Mouse (Mus musculus) small intestine, adult 2 months (tissue): ENCODE data around the gene Tyrobp. TPM values are rescaled to one million over a fixed set of nuclear protein-coding genes. Genes with fewer than 3 reads are reported as not detected.

Experiments
- H3K27ac ChIP-seq: fragments of 200-500 bp; 2 replicates; pipeline ENCODE4 v1.5.1; 2012; ENCODE audit warnings: low read depth, low read length, control low read depth, inconsistent platforms; ENCODE audit not compliant: insufficient read depth
- H3K27me3 ChIP-seq: fragments of 200-500 bp; 2 replicates; pipeline ENCODE4 v1.6.1; 2012; ENCODE audit warnings: mild to moderate bottlenecking, moderate library complexity, low read length, inconsistent platforms; ENCODE audit not compliant: control insufficient read depth, insufficient read depth
- H3K36me3 ChIP-seq: fragments of 200-500 bp; 2 replicates; pipeline ENCODE4 v1.6.1; 2012; ENCODE audit warnings: mild to moderate bottlenecking, low read length, control low read depth, inconsistent platforms; ENCODE audit not compliant: control insufficient read depth, insufficient read depth
- H3K4me1 ChIP-seq: fragments of 200-500 bp; 2 replicates; pipeline ENCODE4 v1.6.1; 2012; ENCODE audit warnings: low read length, inconsistent platforms, mixed read lengths; ENCODE audit not compliant: control insufficient read depth, insufficient read depth, insufficient read length
- H3K4me3 ChIP-seq: fragments of 200-500 bp; 2 replicates; pipeline ENCODE4 v1.5.1; 2012; ENCODE audit warnings: low read depth, mild to moderate bottlenecking, control low read depth, inconsistent platforms, low read length, moderate library complexity
- CTCF ChIP-seq: fragments of 200-500 bp; IDR thresholded peaks from 2 replicates; pipeline ENCODE4 v1.5.1; 2012; ENCODE audit warnings: low read depth, mild to moderate bottlenecking, control low read depth, inconsistent platforms, low read length, moderate library complexity, mixed read lengths; ENCODE audit not compliant: insufficient replicate concordance, insufficient read length; ENCODE audit errors: extremely low read depth
- POLR2A ChIP-seq: fragments of 200-500 bp; IDR thresholded peaks from 2 replicates; pipeline ENCODE4 v1.6.1; 2012; ENCODE audit warnings: low read depth, mild to moderate bottlenecking, control low read depth, inconsistent platforms, low read length, moderate library complexity
- WGBS: fragments of 180-500 bp; shearing (Covaris S2); methylation state at CpG from one replicate; pipeline ENCODE4 v1.1.7; 2018; 5-methylcytosine and 5-hydroxymethylcytosine counted together
- polyA plus RNA-seq: library from polyadenylated mRNA; depleted of rRNA; stranded (reverse); fragments of >200 nt; gene quantifications from 2 replicates; pipeline ENCODE4 v1.2.3, GENCODE M21; 2012; rRNA removed

Gene Tyrobp
- 101 and 135 TPM in 2 replicates for polyA plus RNA-seq

DNA sequence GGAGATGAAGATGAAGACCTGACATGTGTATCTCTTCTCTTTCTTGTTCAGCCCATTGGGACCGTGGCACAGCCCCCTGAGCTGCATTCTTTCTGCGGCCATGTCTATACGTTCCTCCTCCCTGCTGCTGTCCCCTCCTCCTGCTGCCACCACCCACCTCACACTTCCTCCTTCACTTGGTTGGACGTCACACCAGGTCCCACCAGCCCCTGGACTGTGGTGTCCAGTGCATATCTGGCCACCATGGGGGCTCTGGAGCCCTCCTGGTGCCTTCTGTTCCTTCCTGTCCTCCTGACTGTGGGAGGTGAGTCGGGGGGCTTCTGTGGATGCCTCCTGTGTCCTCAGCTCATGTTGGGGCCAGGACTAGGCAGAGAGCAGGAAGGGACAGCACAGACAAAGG, at the start of gene Tyrobp:
Gene Tyrobp (plus strand): TSS at position 165 of the 400 bp plus-strand sequence.
- WGBS = 49% methylated on average over 5 of the region's 5 CpGs
- H3K4me1 ChIP-seq = peaks cover 5% of the 10 kb centered on the region; the same call in 1 of the 2 replicates
- H3K4me3 ChIP-seq = peak within 1 kb of the TSS; percentile 57
- H3K36me3 ChIP-seq = no peaks in the 10 kb centered on the region
- peak within 1 kb of the TSS; percentile 82 for H3K27ac ChIP-seq
- no peaks in the 10 kb centered on the region for H3K27me3 ChIP-seq
- no peak for TF ChIP-seq CTCF
- TF ChIP-seq POLR2A = peak; percentile 32; the same call in 1 of the 2 replicates

DNA sequence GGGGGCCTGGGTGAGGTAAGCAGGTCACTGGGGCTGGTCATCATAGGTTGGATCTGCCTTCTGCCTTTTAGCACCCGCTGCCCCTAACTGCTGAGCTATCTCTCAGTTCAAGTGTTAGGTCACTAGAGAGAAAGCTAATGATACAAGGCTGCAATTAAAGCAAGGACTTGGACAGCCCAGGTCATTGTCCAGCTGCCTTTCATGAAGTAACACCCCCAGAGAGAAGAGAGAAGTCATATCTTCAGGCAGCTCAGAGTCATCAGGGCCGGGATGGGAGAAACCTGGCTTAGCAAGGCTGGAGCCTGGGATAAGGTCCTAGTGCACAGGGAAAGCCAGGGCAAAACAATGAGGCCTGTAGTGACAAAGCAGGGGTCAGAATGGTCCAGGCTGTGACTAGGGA, 46.1 kb upstream of the Tyrobp start:
- Histone ChIP-seq H3K36me3 (no peaks in the 10 kb centered on the region), H3K4me3 (no peak overlapping the region), H3K27me3 (no peaks in the 10 kb centered on the region), H3K27ac (no peak overlapping the region), H3K4me1 (no peaks in the 10 kb centered on the region; the same call in none of the 2 replicates)
- 69% methylated on average over 2 of the region's 2 CpGs for WGBS
- no peak for TF ChIP-seq CTCF
- TF ChIP-seq POLR2A = no peak

DNA sequence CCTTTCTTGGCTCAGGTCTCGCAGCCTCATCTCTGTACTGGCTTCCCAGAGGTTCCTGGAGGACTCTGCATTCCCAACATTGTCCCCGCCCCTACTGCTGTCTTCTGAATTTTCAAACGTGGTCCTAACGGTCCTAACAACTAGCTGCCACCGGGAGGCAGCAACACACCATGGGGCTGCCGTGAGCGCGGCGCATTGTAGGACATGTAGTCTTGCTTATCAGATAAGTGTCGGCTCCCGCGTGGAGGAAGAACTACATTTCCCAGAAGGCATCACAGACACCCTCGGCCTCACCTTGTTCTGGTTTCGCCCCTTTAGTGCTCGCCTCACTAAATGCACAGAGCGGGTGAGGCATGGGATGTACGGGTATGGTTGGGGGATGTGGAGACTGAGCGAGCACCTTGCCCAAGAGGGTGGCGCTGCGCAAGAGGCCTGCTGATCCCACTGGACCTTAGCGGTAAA, 40.0 kb upstream of the Tyrobp start:
- under 1% methylated on average over 21 of the region's 21 CpGs for WGBS
- Histone ChIP-seq H3K4me1 (peaks cover 12% of the 10 kb centered on the region; the same call in 1 of the 2 replicates), H3K27me3 (no peaks in the 10 kb centered on the region), H3K4me3 (peak overlapping the region; percentile 82), H3K36me3 (no peaks in the 10 kb centered on the region), H3K27ac (no peak overlapping the region)
- no peak for TF ChIP-seq POLR2A
- peak; percentile 96 for TF ChIP-seq CTCF

DNA sequence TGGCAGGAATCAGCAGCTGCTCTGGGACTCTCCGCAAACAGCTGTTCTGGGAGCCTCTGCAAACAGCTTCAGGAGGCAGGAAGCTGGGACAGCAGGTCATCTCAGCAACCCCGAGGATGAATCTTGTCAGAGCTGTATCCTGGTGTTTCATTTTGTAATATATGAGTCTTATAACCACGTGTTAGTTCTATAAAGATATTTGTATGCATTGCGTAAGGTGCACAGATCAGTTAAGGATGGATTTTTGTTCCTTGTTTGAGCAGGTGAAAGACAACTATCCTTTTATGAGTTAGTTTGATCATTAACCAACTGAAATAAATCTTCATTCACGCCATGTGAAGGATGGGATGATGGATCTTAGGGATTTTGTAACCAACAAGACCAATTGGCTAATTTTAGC, 33.5 kb upstream of the Tyrobp start:
- Histone ChIP-seq H3K36me3 (no peaks in the 10 kb centered on the region), H3K27ac (peak overlapping the region; percentile 39), H3K4me1 (peaks cover 12% of the 10 kb centered on the region; the same call in 1 of the 2 replicates), H3K4me3 (no peak overlapping the region), H3K27me3 (no peaks in the 10 kb centered on the region)
- no peak for TF ChIP-seq POLR2A
- no peak for TF ChIP-seq CTCF
- WGBS = 15% methylated on average over 5 of the region's 5 CpGs

DNA sequence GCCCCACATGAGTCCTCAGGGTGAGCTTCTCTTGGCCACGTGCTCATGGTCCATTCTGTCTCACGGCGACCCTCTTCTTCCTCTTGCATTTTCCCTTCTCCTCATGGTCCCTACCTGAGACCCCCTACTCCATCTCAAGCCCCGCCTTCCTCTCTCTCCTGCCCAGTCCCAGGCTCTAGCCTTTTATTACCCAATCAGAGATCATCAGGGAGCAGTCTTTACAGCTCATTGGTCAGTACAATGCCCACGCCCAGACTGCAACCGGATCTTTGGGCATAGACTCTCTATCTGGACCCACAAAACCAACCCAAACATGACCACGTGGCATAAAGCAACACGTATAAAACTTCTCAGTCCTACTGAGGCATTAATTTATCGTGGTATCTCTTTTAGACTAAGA, 29.5 kb upstream of the Tyrobp start:
- Histone ChIP-seq H3K4me3 (no peak overlapping the region), H3K36me3 (no peaks in the 10 kb centered on the region), H3K27me3 (no peaks in the 10 kb centered on the region), H3K27ac (no peak overlapping the region), H3K4me1 (no peaks in the 10 kb centered on the region; the same call in 1 of the 2 replicates)
- no peak for TF ChIP-seq CTCF
- TF ChIP-seq POLR2A = no peak
- 83% methylated on average over 9 of the region's 9 CpGs for WGBS

DNA sequence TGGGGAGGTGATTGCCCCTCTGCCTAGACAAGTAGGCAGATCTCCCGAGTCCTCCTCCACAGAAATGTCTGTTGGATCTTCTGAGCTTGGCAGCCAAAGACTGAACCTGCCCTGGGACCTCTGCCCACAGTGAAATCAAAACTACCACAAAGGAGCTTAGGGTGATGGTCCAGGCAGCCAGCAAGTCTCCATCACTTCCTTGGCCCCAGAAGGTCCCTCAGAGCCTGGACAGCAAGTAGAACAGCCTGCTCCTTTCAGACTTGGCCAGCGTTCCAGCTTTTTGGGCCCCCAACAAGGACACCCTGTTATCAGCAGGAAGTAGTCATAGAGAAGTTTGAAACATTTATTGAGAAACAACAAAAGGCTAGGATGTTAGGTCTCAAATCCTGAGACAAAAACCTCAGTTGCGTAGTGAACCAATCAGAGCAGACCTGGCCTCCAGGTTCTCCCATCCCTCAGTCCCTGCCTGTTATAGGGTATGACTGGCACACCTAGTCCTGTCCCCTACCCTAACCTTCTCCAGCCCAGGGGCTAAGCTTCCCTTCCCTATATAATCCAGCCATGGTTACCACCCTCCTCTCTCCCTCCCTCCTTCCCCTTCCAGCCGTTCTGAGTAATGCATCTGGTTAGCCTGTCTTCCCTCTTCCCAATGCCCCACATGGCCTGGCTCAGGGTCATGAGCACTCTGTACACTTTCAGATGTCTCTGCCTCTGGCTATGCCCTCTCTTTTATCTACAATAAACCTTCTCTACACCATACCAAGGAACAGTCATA, 20.6 kb upstream of the Tyrobp start:
- TF ChIP-seq POLR2A (no peak), CTCF (no peak)
- no peak overlapping the region for H3K4me3 ChIP-seq
- no peaks in the 10 kb centered on the region for H3K4me1 ChIP-seq
- no peaks in the 10 kb centered on the region for H3K27me3 ChIP-seq
- WGBS = 57% methylated on average over 4 of the region's 4 CpGs
- H3K36me3 ChIP-seq = no peaks in the 10 kb centered on the region
- H3K27ac ChIP-seq = peak overlapping the region; percentile 82

DNA sequence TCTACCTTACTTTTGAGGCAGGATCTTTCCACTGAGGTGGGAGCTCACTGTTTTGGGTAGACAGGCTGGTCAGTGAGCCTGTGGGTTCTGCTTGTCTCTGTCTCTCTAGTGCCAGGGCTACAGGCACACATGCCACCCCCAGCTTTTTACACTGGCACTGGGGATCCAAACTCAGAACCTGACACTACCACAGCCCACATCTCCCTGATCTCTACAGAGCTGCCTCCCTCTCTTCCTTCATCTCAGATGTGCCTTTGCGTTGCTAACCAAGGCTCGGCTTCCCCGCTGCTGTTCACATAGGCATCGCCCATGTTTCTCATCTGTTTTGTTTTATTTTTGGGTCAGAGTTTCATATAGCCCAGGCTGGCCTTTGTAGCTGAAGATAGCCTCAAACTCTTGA, 19.9 kb upstream of the Tyrobp start:
- no peaks in the 10 kb centered on the region for H3K27me3 ChIP-seq
- no peak for TF ChIP-seq CTCF
- WGBS = 81% methylated on average over 4 of the region's 4 CpGs
- peak overlapping the region; percentile 82 for H3K27ac ChIP-seq
- H3K36me3 ChIP-seq = no peaks in the 10 kb centered on the region
- no peaks in the 10 kb centered on the region for H3K4me1 ChIP-seq
- H3K4me3 ChIP-seq = no peak overlapping the region
